Mouse (Mus musculus) lung, embryonic 14.5 days (tissue): ENCODE measurements around the gene Socs5. TPM values are rescaled to one million over a fixed set of nuclear protein-coding genes. Genes with fewer than 3 reads are reported as not detected.

ENCODE experiments used
- ATAC-seq: fragments of 200-750 bp; cut with Nextera tagmentation; 2 replicates; pipeline ENCODE4 v1.8.0; 2017; ENCODE audit warnings: mild to moderate bottlenecking, moderate TSS enrichment, moderate library complexity; ENCODE audit not compliant: insufficient read depth
- DNase-seq: peaks from one replicate; pipeline ENCODE4 v3.0.0-alpha.2; 2015
- H3K27ac ChIP-seq: fragments of 300-500 bp; sonication (generic); 2 replicates; pipeline ENCODE4 v1.5.1; 2014; ENCODE audit warnings: low read depth, mild to moderate bottlenecking, moderate library complexity
- H3K27me3 ChIP-seq: fragments of 300-500 bp; sonication (generic); 2 replicates; pipeline ENCODE4 v1.6.1; 2014; ENCODE audit warnings: low read length, control low read depth; ENCODE audit not compliant: insufficient read depth
- H3K36me3 ChIP-seq: fragments of 300-500 bp; sonication (generic); 2 replicates; pipeline ENCODE4 v1.6.1; 2014; ENCODE audit warnings: control low read depth; ENCODE audit not compliant: insufficient read depth
- H3K4me1 ChIP-seq: fragments of 300-500 bp; sonication (generic); 2 replicates; pipeline ENCODE4 v1.6.1; 2014; ENCODE audit warnings: antibody characterized with exemption, control low read depth; ENCODE audit not compliant: insufficient read depth
- H3K4me2 ChIP-seq: fragments of 300-500 bp; sonication (generic); 2 replicates; pipeline ENCODE4 v1.6.1; 2014; ENCODE audit warnings: mild to moderate bottlenecking
- H3K4me3 ChIP-seq: fragments of 300-500 bp; sonication (generic); 2 replicates; pipeline ENCODE4 v1.5.1; 2014; ENCODE audit warnings: low read depth, low read length
- H3K9ac ChIP-seq: fragments of 300-500 bp; sonication (generic); 2 replicates; pipeline ENCODE4 v1.6.1; 2014
- H3K9me3 ChIP-seq: fragments of 300-500 bp; sonication (generic); 2 replicates; pipeline ENCODE4 v1.6.1; 2016; ENCODE audit warnings: low read depth, low read length, control low read depth
- CTCF ChIP-seq: IDR thresholded peaks from 2 replicates; pipeline ENCODE4 v1.5.1; 2016; ENCODE audit warnings: antibody characterized with exemption, low read depth
- WGBS: fragments of 180-500 bp; shearing (Covaris S2); extraction: QIAGEN DNeasy Blood & Tissue Kit; methylation state at CpG from one replicate; pipeline ENCODE4 v1.1.7; 2014; 5-methylcytosine and 5-hydroxymethylcytosine counted together
- microRNA-seq: library from miRNA; unstranded; fragments of <30 nt; microRNA quantifications from one replicate; pipeline ENCODE4, GENCODE M21; 2016; ENCODE audit warnings: borderline number of aligned reads
- polyA plus RNA-seq: library from polyadenylated mRNA; unstranded; fragments of >200 nt; fragmentation: Nextera tagmentation; extraction: Ambion mirVana; gene quantifications from 2 replicates; pipeline ENCODE4 v1.2.1, GENCODE M21; 2014

The Socs5 gene
- polyA plus RNA-seq, 1 experiment from 2014 or later: 18.5 TPM

DNA sequence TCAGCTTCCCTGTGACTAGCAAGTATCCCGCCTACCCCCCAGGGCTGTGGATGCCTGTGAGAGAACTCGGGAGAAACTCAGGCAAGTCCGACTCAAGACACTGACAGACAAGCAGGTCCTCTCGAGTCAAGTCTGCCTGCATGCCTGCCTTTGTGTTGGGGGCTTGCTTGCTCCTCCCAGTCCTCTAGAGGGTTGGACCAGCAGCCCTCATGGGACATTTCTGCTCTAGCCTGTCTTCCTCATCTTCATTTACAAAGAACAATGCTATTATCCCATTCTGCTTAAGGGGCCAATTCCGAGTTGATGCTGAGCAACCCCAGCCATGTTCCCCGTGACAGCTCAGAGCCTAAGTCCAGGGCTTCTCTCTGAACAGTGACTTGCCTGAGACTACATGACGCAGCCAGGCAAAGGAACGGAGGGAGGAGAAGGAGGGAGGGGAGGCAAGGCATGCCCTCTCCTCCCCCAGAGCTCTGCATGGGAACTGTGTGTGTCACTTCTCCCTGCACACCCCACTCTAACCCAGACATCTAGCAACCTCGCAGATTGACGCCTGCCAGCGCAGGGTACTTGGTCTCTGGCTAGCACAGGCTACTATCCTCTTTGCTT, 78.1 kb downstream of the Socs5 start:
- ATAC-seq: no peak
- H3K4me2 ChIP-seq: no peak overlapping the region

GRCm38 (mm10) chr17:87187005-87187404, 79.5 kb downstream of the Socs5 start:
- Histone ChIP-seq H3K36me3 (no peaks in the 10 kb centered on the region), H3K9me3 (no peaks in the 10 kb centered on the region), H3K27me3 (no peaks in the 10 kb centered on the region), H3K4me2 (no peak overlapping the region), H3K4me1 (peaks cover 10% of the 10 kb centered on the region), H3K27ac (no peak overlapping the region), H3K4me3 (no peak overlapping the region), H3K9ac (no peak overlapping the region)
- 49% methylated on average over 17 of the region's 17 CpGs for WGBS
- DNase-seq: no peak
- TF ChIP-seq CTCF: no peak
- no peak; the same call in 1 of the 2 replicates for ATAC-seq

More for the DNA sequence above, 78.1 kb downstream of the Socs5 start:
- DNase-seq: no peak
- H3K27ac ChIP-seq: no peak overlapping the region
- 36% methylated on average over 11 of the region's 11 CpGs for WGBS
- peaks cover 10% of the 10 kb centered on the region for H3K4me1 ChIP-seq
- no peaks in the 10 kb centered on the region for H3K9me3 ChIP-seq
- no peaks in the 10 kb centered on the region for H3K36me3 ChIP-seq
- TF ChIP-seq CTCF: no peak
- H3K4me3 ChIP-seq: no peak overlapping the region
- H3K27me3 ChIP-seq: no peaks in the 10 kb centered on the region
- no peak overlapping the region for H3K9ac ChIP-seq

Small RNA genes within 50 kb of the gene (microRNA-seq; reads per million reads assigned to microRNA genes)
- not detected for gene Gm22346

Other genes starting within 250 kb of the Socs5 start
- gene Tmem247, start 190.3 kb upstream of the Socs5 start, polyA plus RNA-seq: not detected in 2 replicates
- gene Atp6v1e2, start 159.8 kb upstream of the Socs5 start, polyA plus RNA-seq: not detected in 2 replicates
- 17.6 and 19.4 TPM in 2 replicates for gene Rhoq, start 144.6 kb upstream of the Socs5 start, polyA plus RNA-seq
- gene Pigf, start 82.3 kb upstream of the Socs5 start, polyA plus RNA-seq: 31.1 and 33.1 TPM in 2 replicates
- 131 TPM in 2 replicates for gene Cript, start 82.1 kb upstream of the Socs5 start, polyA plus RNA-seq
- 103 and 107 TPM in 2 replicates for gene Mcfd2, start 158.3 kb downstream of the Socs5 start, polyA plus RNA-seq
- 2.8 and 3.6 TPM in 2 replicates for gene Ttc7, start 175.2 kb downstream of the Socs5 start, polyA plus RNA-seq